Mouse (Mus musculus): ENCODE data around the gene Tagln3.

- TF ChIP-seq BHLHE40 (IDR thresholded peaks at IDR 0.05; ENCODE audit: borderline replicate concordance, low read depth, low read length) (no peak), E2F4 (IDR thresholded peaks at IDR 0.05; ENCODE audit: borderline replicate concordance, low read depth, low read length) (no peak), CHD1 (IDR thresholded peaks at IDR 0.05; ENCODE audit: low read depth, low read length) (no peak)
These were observed 13.1 kb downstream of the Tagln3 start for GRCm38 (mm10) chr16:45711263-45711662.
